Mouse (Mus musculus): ENCODE results near the gene Hist1h2be. TPM values are rescaled to one million over a fixed set of nuclear protein-coding genes. Genes with fewer than 3 reads are reported as not detected.

Hist1h2be gene
- total RNA-seq, 2 experiments from 2014 or later, result 7.7 to 90.5 TPM

Other genes with a start within 250 kb of the Hist1h2be start
Only the 30 nearest of the 36 such genes appear.
- gene Btn2a2, start 132.3 kb downstream of the Hist1h2be start, total RNA-seq (2015), result not detected in 2 replicates
- 0.17 TPM in 1 of 2 replicates, not detected in the other for gene Btn2a2, start 132.3 kb downstream of the Hist1h2be start, total RNA-seq (2017)
- gene Hist1h4h, start 90.1 kb downstream of the Hist1h2be start, total RNA-seq (2015), result 57.4 and 61.0 TPM in 2 replicates
- gene Hist1h4h, start 90.1 kb downstream of the Hist1h2be start, total RNA-seq (2017), result 855 and 1,026 TPM in 2 replicates
- gene Hist1h2af, start 87.2 kb downstream of the Hist1h2be start, total RNA-seq (2015), result 36.0 and 48.7 TPM in 2 replicates
- gene Hist1h2af, start 87.2 kb downstream of the Hist1h2be start, total RNA-seq (2017), result 1,885 and 2,197 TPM in 2 replicates
- gene Hist1h3g, start 85.7 kb downstream of the Hist1h2be start, total RNA-seq (2015), result 212 and 246 TPM in 2 replicates
- gene Hist1h3g, start 85.7 kb downstream of the Hist1h2be start, total RNA-seq (2017), result 210 and 363 TPM in 2 replicates
- gene Hist1h2bh, start 77.7 kb downstream of the Hist1h2be start, total RNA-seq (2015), result 32.4 and 33.2 TPM in 2 replicates
- gene Hist1h2bh, start 77.7 kb downstream of the Hist1h2be start, total RNA-seq (2017), result 120 and 144 TPM in 2 replicates
- gene Hist1h3f, start 77.1 kb downstream of the Hist1h2be start, total RNA-seq (2015), result 40.7 and 44.7 TPM in 2 replicates
- 86.8 and 176 TPM in 2 replicates for gene Hist1h3f, start 77.1 kb downstream of the Hist1h2be start, total RNA-seq (2017)
- 61.3 and 71.9 TPM in 2 replicates for gene Hist1h4f, start 69.5 kb downstream of the Hist1h2be start, total RNA-seq (2015)
- 1,789 and 2,180 TPM in 2 replicates for gene Hist1h4f, start 69.5 kb downstream of the Hist1h2be start, total RNA-seq (2017)
- 8.5 and 9.3 TPM in 2 replicates for gene Hist1h1d, start 67.9 kb downstream of the Hist1h2be start, total RNA-seq (2015)
- 112 TPM in 2 replicates for gene Hist1h1d, start 67.9 kb downstream of the Hist1h2be start, total RNA-seq (2017)
- gene Hist1h3e, start 58.8 kb downstream of the Hist1h2be start, total RNA-seq (2015), result 98.5 and 110 TPM in 2 replicates
- gene Hist1h3e, start 58.8 kb downstream of the Hist1h2be start, total RNA-seq (2017), result 286 and 398 TPM in 2 replicates
- 5.3 and 9.4 TPM in 2 replicates for gene Hist1h2ae, start 49.9 kb downstream of the Hist1h2be start, total RNA-seq (2015)
- gene Hist1h2ae, start 49.9 kb downstream of the Hist1h2be start, total RNA-seq (2017), result 249 and 287 TPM in 2 replicates
- gene Hist1h2bg, start 49.7 kb downstream of the Hist1h2be start, total RNA-seq (2015), result 285 and 322 TPM in 2 replicates
- gene Hist1h2bg, start 49.7 kb downstream of the Hist1h2be start, total RNA-seq (2017), result 1,174 and 1,244 TPM in 2 replicates
- gene Hist1h2bf, start 46.9 kb downstream of the Hist1h2be start, total RNA-seq (2015), result 321 and 327 TPM in 2 replicates
- 466 and 575 TPM in 2 replicates for gene Hist1h2bf, start 46.9 kb downstream of the Hist1h2be start, total RNA-seq (2017)
- gene Hist1h2ad, start 46.7 kb downstream of the Hist1h2be start, total RNA-seq (2015), result 1.9 and 3.4 TPM in 2 replicates
- gene Hist1h2ad, start 46.7 kb downstream of the Hist1h2be start, total RNA-seq (2017), result 229 and 1,060 TPM in 2 replicates
- gene Hist1h3d, start 45.4 kb downstream of the Hist1h2be start, total RNA-seq (2015), result 105 and 131 TPM in 2 replicates
- 118 and 137 TPM in 2 replicates for gene Hist1h3d, start 45.4 kb downstream of the Hist1h2be start, total RNA-seq (2017)
- gene Hist1h4d, start 39.5 kb downstream of the Hist1h2be start, total RNA-seq (2015), result 492 and 526 TPM in 2 replicates
- 951 and 1,054 TPM in 2 replicates for gene Hist1h4d, start 39.5 kb downstream of the Hist1h2be start, total RNA-seq (2017)
- 297 TPM in 2 replicates for gene Hist1h1e, start 1.4 kb upstream of the Hist1h2be start, total RNA-seq (2015)
- 260 and 272 TPM in 2 replicates for gene Hist1h1e, start 1.4 kb upstream of the Hist1h2be start, total RNA-seq (2017)
- 17.1 and 19.7 TPM in 2 replicates for gene Hist1h2ac, start 62.8 kb upstream of the Hist1h2be start, total RNA-seq (2015)
- gene Hist1h2ac, start 62.8 kb upstream of the Hist1h2be start, total RNA-seq (2017), result 101 and 110 TPM in 2 replicates
- 36.2 and 54.1 TPM in 2 replicates for gene Hist1h2bc, start 63.1 kb upstream of the Hist1h2be start, total RNA-seq (2015)
- 196 and 235 TPM in 2 replicates for gene Hist1h2bc, start 63.1 kb upstream of the Hist1h2be start, total RNA-seq (2017)
- gene Hist1h1t, start 74.7 kb upstream of the Hist1h2be start, total RNA-seq (2015), result not detected in 2 replicates
- gene Hist1h1t, start 74.7 kb upstream of the Hist1h2be start, total RNA-seq (2017), result 0.29 TPM in 1 of 2 replicates, not detected in the other
- 45.1 and 51.9 TPM in 2 replicates for gene Hist1h4c, start 77.3 kb upstream of the Hist1h2be start, total RNA-seq (2015)
- gene Hist1h4c, start 77.3 kb upstream of the Hist1h2be start, total RNA-seq (2017), result 238 and 311 TPM in 2 replicates
- 15.9 and 16.6 TPM in 2 replicates for gene Hfe, start 89.7 kb upstream of the Hist1h2be start, total RNA-seq (2015)
- 6.0 and 8.7 TPM in 2 replicates for gene Hfe, start 89.7 kb upstream of the Hist1h2be start, total RNA-seq (2017)
- gene Hist1h1c, start 117.7 kb upstream of the Hist1h2be start, total RNA-seq (2015), result 103 and 110 TPM in 2 replicates
- gene Hist1h1c, start 117.7 kb upstream of the Hist1h2be start, total RNA-seq (2017), result 686 and 791 TPM in 2 replicates
- 88.8 and 93.1 TPM in 2 replicates for gene Hist1h3c, start 124.5 kb upstream of the Hist1h2be start, total RNA-seq (2015)
- 555 and 756 TPM in 2 replicates for gene Hist1h3c, start 124.5 kb upstream of the Hist1h2be start, total RNA-seq (2017)
- gene Hist1h2bb, start 125.6 kb upstream of the Hist1h2be start, total RNA-seq (2015), result 232 TPM in 2 replicates
- gene Hist1h2bb, start 125.6 kb upstream of the Hist1h2be start, total RNA-seq (2017), result 3,020 and 3,268 TPM in 2 replicates
- 28.1 and 45.4 TPM in 2 replicates for gene Hist1h2ab, start 130.0 kb upstream of the Hist1h2be start, total RNA-seq (2015)
- 2,397 and 3,405 TPM in 2 replicates for gene Hist1h2ab, start 130.0 kb upstream of the Hist1h2be start, total RNA-seq (2017)
- gene Hist1h3b, start 131.1 kb upstream of the Hist1h2be start, total RNA-seq (2015), result 332 and 371 TPM in 2 replicates
- gene Hist1h3b, start 131.1 kb upstream of the Hist1h2be start, total RNA-seq (2017), result 579 and 647 TPM in 2 replicates
- 33.6 and 56.1 TPM in 2 replicates for gene Hist1h4b, start 135.9 kb upstream of the Hist1h2be start, total RNA-seq (2015)
- 548 and 759 TPM in 2 replicates for gene Hist1h4b, start 135.9 kb upstream of the Hist1h2be start, total RNA-seq (2017)
- 39.5 and 40.4 TPM in 2 replicates for gene Hist1h4a, start 140.1 kb upstream of the Hist1h2be start, total RNA-seq (2015)
- gene Hist1h4a, start 140.1 kb upstream of the Hist1h2be start, total RNA-seq (2017), result 492 and 698 TPM in 2 replicates
- gene Hist1h3a, start 141.3 kb upstream of the Hist1h2be start, total RNA-seq (2015), result 47.7 and 63.0 TPM in 2 replicates
- 393 and 612 TPM in 2 replicates for gene Hist1h3a, start 141.3 kb upstream of the Hist1h2be start, total RNA-seq (2017)
- 151 and 174 TPM in 2 replicates for gene Hist1h1a, start 142.5 kb upstream of the Hist1h2be start, total RNA-seq (2015)
- 2,111 and 2,271 TPM in 2 replicates for gene Hist1h1a, start 142.5 kb upstream of the Hist1h2be start, total RNA-seq (2017)

All from megakaryocyte progenitor cell, adult 5-6 weeks (primary cell).